Mouse (Mus musculus): ENCODE measurements around the gene Ksr1.

DNA sequence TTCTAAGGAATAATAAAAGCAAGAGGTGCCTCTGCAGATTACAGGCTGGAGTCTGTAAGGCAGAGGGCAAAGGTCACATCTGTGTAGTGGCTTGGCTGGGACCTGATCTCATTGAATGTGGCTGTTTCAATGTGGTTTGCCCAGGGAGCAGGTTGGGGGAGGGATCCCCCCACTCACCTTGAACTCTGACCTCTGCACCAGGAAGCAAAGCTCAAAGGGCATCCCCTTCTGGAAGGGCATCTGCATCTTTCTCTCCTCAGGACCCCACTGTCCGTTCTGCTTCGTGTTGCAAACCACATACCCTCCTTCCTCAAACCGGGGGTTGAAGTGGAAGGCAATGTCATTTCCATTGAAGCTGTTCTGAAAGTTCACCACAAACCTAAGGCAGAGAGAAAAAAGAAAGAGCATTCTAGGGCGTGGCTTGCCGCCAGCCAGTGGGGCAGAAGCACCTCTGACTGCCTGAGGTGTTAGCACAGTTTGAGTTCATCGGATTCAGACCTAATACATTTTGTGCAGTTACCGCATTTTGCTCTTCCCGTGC lies 173.3 kb downstream of the Ksr1 start:
- no peak for TF ChIP-seq POLR2A (IDR thresholded peaks at IDR 0.05; ENCODE audit: low read depth, low read length)
- TF ChIP-seq CTCF (IDR thresholded peaks at IDR 0.05; ENCODE audit: extremely low read depth, insufficient read length, insufficient replicate concordance, low read depth, low read length): no peak
